Mouse (Mus musculus) forebrain, embryonic 14.5 days (tissue): ENCODE data around the gene Sf3a2. TPM values are rescaled to one million over a fixed set of nuclear protein-coding genes. Genes with fewer than 3 reads are reported as not detected.

Experiments
- ATAC-seq: fragments of 200-750 bp; cut with Nextera tagmentation; 2 replicates; pipeline ENCODE4 v1.8.0; 2017; ENCODE audit warnings: mild to moderate bottlenecking, moderate library complexity
- DNase-seq: peaks from one replicate; pipeline ENCODE4 v3.0.0-alpha.2; 2015; ENCODE audit warnings: low spot score
- H3K27ac ChIP-seq: fragments of 300-500 bp; sonication (generic); 2 replicates; pipeline ENCODE4 v1.5.1; 2014; ENCODE audit warnings: low read depth, mild to moderate bottlenecking, control low read depth, low read length, moderate library complexity
- H3K27me3 ChIP-seq: fragments of 300-500 bp; sonication (generic); replicated peaks from 2 replicates; pipeline ENCODE4 v1.6.1; 2014; ENCODE audit warnings: low read length, control low read depth, mixed read lengths; ENCODE audit not compliant: control insufficient read depth, insufficient read depth
- H3K36me3 ChIP-seq: fragments of 300-500 bp; sonication (generic); 2 replicates; pipeline ENCODE4 v1.6.1; 2014; ENCODE audit warnings: low read length, control low read depth; ENCODE audit not compliant: control insufficient read depth, insufficient read depth
- H3K4me1 ChIP-seq: fragments of 300-500 bp; sonication (generic); 2 replicates; pipeline ENCODE4 v1.6.1; 2014; ENCODE audit warnings: antibody characterized with exemption, low read length, control low read depth; ENCODE audit not compliant: control insufficient read depth, insufficient read depth
- H3K4me2 ChIP-seq: fragments of 300-500 bp; sonication (generic); 2 replicates; pipeline ENCODE4 v1.6.1; 2014; ENCODE audit warnings: mild to moderate bottlenecking, control low read depth, low read length
- H3K4me3 ChIP-seq: fragments of 300-500 bp; sonication (generic); 2 replicates; pipeline ENCODE4 v1.5.1; 2014; ENCODE audit warnings: low read depth, low read length, control low read depth
- H3K9ac ChIP-seq: fragments of 300-500 bp; sonication (generic); 2 replicates; pipeline ENCODE4 v1.6.1; 2014; ENCODE audit warnings: mild to moderate bottlenecking, low read length, control low read depth, moderate library complexity
- H3K9me3 ChIP-seq: fragments of 300-500 bp; sonication (generic); replicated peaks from 2 replicates; pipeline ENCODE4 v1.6.1; 2016; ENCODE audit warnings: low read length, control low read depth, mixed read lengths; ENCODE audit not compliant: control insufficient read depth
- WGBS: fragments of 180-500 bp; shearing (Covaris S2); extraction: QIAGEN DNeasy Blood & Tissue Kit; methylation state at CpG from one replicate; pipeline ENCODE4 v1.1.7; 2014; 5-methylcytosine and 5-hydroxymethylcytosine counted together
- polyA plus RNA-seq: library from polyadenylated mRNA; unstranded; fragments of >200 nt; fragmentation: Nextera tagmentation; extraction: Ambion mirVana; gene quantifications from 2 replicates; pipeline ENCODE4 v1.2.1, GENCODE M21; 2014

The Sf3a2 gene
- polyA plus RNA-seq, 1 experiment from 2014 or later = 66.6 TPM

DNA sequence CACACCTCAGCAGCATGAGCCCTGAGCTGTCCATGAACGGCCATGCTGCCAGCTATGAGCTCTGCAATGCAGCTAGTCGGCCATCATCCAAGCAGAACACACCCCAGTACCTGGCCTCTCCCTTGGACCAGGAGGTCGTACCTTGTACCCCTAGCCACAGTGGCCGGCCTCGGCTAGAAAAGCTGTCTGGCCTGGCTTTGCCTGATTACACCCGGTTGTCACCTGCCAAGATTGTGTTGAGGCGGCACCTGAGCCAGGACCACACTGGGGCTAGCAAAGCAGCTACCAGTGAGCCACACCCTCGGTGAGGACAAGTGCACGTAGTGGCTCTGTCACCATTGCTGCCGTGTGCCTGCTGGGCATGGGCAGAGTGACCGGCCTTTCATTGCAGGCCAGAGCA, 12.0 kb upstream of the Sf3a2 start:
- Histone ChIP-seq H3K4me1 (no peaks in the 10 kb centered on the region), H3K27me3 (no peaks in the 10 kb centered on the region), H3K36me3 (peaks cover 99% of the 10 kb centered on the region), H3K27ac (no peak overlapping the region), H3K4me2 (no peak overlapping the region), H3K4me3 (no peak overlapping the region), H3K9me3 (no peaks in the 10 kb centered on the region), H3K9ac (no peak overlapping the region)
- WGBS = 93% methylated on average over 11 of the region's 11 CpGs
- no peak for DNase-seq
- ATAC-seq = no peak

- Histone ChIP-seq H3K4me2 (no peak overlapping the region), H3K27me3 (no peaks in the 10 kb centered on the region), H3K4me3 (no peak overlapping the region), H3K9me3 (no peaks in the 10 kb centered on the region), H3K27ac (no peak overlapping the region), H3K4me1 (no peaks in the 10 kb centered on the region), H3K9ac (no peak overlapping the region), H3K36me3 (peaks cover 99% of the 10 kb centered on the region)
- ATAC-seq = no peak
- DNase-seq = no peak
- 94% methylated on average over 2 of the region's 2 CpGs for WGBS
Measured at GRCm38 (mm10) chr10:80787517-80787916, 10.5 kb upstream of the Sf3a2 start.

DNA sequence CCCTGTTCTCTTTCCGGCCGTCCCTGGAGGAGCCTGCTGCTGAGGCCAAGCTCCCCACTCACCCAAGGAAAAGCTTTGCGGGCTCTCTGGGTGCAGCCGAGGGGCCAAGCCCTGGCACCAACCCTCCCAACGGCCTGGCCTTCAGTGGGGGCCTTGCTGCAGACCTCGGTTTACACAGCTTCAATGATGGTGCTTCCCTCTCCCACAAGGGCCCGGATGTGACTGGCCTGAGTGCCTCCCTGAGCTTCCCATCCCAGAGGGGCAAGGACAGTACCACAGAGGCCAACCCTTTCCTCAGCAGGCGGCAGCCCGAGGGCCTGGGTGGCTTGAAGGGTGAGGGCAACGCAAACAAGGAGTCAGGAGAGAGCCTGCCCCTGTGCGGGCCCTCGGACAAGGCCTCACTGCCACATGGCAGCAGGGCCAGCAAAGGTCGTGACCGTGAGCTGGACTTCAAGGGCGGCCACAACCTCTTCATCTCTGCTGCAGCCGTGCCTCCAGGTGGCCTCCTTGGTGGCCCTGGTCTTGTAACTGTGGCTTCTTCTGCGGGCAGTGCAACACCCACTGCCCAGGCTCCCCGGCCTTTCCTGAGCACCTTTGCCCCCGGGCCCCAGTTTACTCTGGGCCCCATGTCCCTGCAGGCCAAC, 7.1 kb upstream of the Sf3a2 start:
- H3K27ac ChIP-seq = no peak overlapping the region
- no peaks in the 10 kb centered on the region for H3K9me3 ChIP-seq
- H3K27me3 ChIP-seq = no peaks in the 10 kb centered on the region
- WGBS = 93% methylated on average over 19 of the region's 19 CpGs
- H3K4me1 ChIP-seq = no peaks in the 10 kb centered on the region
- DNase-seq = no peak
- no peak overlapping the region for H3K9ac ChIP-seq
- H3K4me3 ChIP-seq = no peak overlapping the region
- no peak for ATAC-seq
- no peak overlapping the region for H3K4me2 ChIP-seq
- peaks cover 99% of the 10 kb centered on the region for H3K36me3 ChIP-seq

GRCm38 (mm10) chr10:80791476-80792174, 6.4 kb upstream of the Sf3a2 start:
- H3K27me3 ChIP-seq = no peaks in the 10 kb centered on the region
- no peak for DNase-seq

DNA sequence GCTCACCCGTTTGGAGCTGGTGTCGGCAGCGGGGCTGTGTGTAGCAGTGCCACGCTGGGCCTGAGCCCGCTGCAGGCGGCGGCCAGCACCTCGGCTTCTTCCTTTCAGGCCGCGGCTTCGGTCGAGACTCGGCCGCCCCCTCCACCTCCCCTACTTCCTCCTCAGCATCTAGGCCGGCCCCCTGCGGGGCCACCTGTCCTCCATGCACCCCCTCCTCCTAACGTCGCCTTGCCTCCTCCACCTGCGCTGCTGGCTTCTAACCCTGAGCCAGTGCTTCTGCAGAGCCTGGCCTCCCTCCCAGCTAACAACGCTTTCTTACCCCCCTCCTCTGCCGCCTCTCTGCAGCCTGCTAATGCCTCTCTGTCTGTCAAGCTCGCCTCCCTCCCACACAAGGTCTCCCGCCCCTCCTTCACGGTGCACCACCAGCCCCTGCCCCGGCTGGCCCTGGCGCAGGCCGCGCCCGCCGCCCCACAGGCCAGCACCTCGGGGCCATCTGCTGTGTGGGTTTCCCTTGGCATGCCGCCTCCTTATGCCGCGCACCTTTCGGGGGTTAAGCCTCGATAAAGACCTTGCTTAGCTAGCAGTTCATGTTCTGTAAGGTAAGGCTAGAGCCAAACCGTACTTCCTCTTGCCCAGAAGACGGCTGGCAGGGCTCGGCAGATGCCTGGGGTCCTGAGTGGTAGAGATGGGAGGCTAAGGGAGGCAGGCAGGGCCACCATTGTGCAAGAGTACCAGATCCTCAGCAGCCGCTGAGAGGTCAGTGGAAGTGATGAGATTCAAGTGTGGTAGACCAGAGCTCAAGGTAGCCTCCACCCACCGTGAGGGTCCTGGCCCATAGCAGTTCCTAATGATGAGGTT, 5.6 kb upstream of the Sf3a2 start:
- ATAC-seq (no peak), DNase-seq (no peak)
- Histone ChIP-seq H3K27ac (no peak overlapping the region), H3K4me1 (peaks cover 9% of the 10 kb centered on the region; the same call in 1 of the 2 replicates), H3K36me3 (peaks cover 93% of the 10 kb centered on the region), H3K9me3 (no peaks in the 10 kb centered on the region), H3K9ac (no peak overlapping the region), H3K4me3 (no peak overlapping the region), H3K4me2 (no peak overlapping the region), H3K27me3 (no peaks in the 10 kb centered on the region)
- 69% methylated on average over 41 of the region's 41 CpGs for WGBS

More at GRCm38 (mm10) chr10:80791476-80792174, 6.4 kb upstream of the Sf3a2 start:
- Histone ChIP-seq H3K9me3 (no peaks in the 10 kb centered on the region), H3K27ac (no peak overlapping the region), H3K36me3 (peaks cover 99% of the 10 kb centered on the region), H3K4me2 (no peak overlapping the region), H3K9ac (no peak overlapping the region), H3K4me1 (peaks cover 2% of the 10 kb centered on the region; the same call in 1 of the 2 replicates), H3K4me3 (no peak overlapping the region)
- no peak for ATAC-seq
- WGBS = 88% methylated on average over 33 of the region's 33 CpGs

GRCm38 (mm10) chr10:80793033-80793784, 4.8 kb upstream of the Sf3a2 start:
- ATAC-seq (no peak), DNase-seq (no peak)
- H3K9ac ChIP-seq = no peak overlapping the region
- H3K27me3 ChIP-seq = no peaks in the 10 kb centered on the region
- H3K27ac ChIP-seq = no peak overlapping the region
- no peak overlapping the region for H3K4me3 ChIP-seq
- peaks cover 9% of the 10 kb centered on the region; the same call in 1 of the 2 replicates for H3K4me1 ChIP-seq
- H3K4me2 ChIP-seq = no peak overlapping the region
- no peaks in the 10 kb centered on the region for H3K9me3 ChIP-seq
- peaks cover 85% of the 10 kb centered on the region for H3K36me3 ChIP-seq
- 88% methylated on average over 13 of the region's 13 CpGs for WGBS

DNA sequence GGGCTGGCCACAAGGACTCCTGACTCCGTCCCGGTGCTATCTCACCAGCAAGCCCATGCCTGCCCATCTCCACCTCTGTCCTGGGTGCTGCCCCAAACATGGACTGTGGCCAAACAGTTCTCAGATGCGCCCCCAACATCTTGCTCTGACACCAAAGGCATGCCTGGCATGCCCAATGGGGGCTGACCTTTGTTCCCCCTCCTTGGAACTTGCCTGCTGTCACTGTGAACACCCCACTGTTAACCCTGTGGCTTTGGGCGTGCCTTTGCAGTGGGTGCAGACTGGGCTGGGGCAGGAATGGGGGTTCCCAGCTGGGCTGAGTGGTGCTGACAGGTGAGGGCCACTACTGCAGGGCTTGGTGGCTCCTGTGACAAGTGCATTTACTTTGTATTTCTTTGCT, 4.2 kb upstream of the Sf3a2 start:
- no peak overlapping the region for H3K4me3 ChIP-seq
- peaks cover 9% of the 10 kb centered on the region; the same call in 1 of the 2 replicates for H3K4me1 ChIP-seq
- no peak overlapping the region for H3K27ac ChIP-seq
- DNase-seq (no peak), ATAC-seq (no peak)
- no peaks in the 10 kb centered on the region for H3K9me3 ChIP-seq
- H3K4me2 ChIP-seq = no peak overlapping the region
- H3K27me3 ChIP-seq = no peaks in the 10 kb centered on the region
- no peak overlapping the region for H3K9ac ChIP-seq
- H3K36me3 ChIP-seq = peaks cover 79% of the 10 kb centered on the region
- 92% methylated on average over 4 of the region's 4 CpGs for WGBS

GRCm38 (mm10) chr10:80794750-80795149, 3.2 kb upstream of the Sf3a2 start:
- ATAC-seq (no peak), DNase-seq (no peak)
- Histone ChIP-seq H3K4me3 (no peak overlapping the region), H3K9ac (no peak overlapping the region), H3K9me3 (no peaks in the 10 kb centered on the region), H3K27me3 (no peaks in the 10 kb centered on the region), H3K36me3 (peaks cover 71% of the 10 kb centered on the region), H3K4me1 (peaks cover 15% of the 10 kb centered on the region), H3K27ac (no peak overlapping the region), H3K4me2 (no peak overlapping the region)
- 76% methylated on average over 8 of the region's 8 CpGs for WGBS
